Mouse (Mus musculus) ovary, postnatal 36 days (tissue): ENCODE measurements at regions not wholly inside any gene's neighbourhood (a gene's known extent, or its start where the extent isn't known, plus 50 kb on each side); places are given as distances from the start of the nearest gene placed in this dataset.
A peak's percentile ranks its signal among the peaks of the same experiment; 100 is the strongest.

Source experiments
- DNase-seq: peaks from one replicate; pipeline ENCODE4 v3.0.0; 2022; ENCODE audit warnings: low spot score, mixed read lengths

DNA sequence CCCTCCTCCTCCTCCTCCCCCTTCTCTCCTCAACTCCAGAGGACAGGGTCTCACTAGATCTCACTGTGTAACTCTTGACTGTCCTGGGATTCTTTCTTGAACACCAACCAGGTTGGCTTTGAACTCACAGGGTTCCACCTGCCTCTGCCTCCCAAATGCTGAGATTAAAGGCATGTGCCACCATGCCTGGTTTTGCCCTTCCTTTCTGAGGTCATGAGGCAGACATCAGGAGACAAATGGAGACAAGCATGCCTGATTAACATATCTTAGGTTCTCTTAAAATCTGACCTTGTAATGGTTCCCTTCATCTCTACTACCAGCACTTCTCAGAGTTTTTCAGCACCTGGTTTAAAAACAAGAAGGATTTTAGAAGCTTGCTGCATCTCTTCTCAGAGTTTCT, 143.5 kb downstream of the Gm10260 start:
- DNase-seq = no peak

DNA sequence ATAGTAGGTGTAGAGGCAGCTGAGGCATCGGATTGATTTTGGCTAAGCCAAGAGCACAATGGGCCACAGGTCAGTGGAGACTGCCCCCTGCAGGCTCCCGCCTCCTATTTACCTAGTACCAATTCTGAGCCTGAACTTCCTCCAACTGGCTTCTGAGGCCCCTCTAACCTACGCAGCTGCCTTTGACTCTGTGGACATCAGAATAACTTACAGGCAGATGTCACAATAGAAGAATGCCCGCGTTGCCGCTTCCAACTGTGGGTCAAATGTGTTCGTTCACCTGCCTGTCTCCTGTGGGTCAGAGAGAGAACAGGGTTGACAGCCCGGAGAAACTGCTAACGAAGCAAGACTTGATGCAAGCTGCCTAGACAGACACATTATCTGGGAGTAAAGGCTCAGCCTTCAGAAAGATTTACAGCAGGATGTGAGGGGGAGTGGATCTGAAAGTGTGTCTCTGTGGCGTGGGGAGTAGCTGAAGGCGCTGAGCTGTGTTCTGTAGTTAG, 153.2 kb downstream of the Gm10260 start:
- DNase-seq = peak; percentile 59

- no peak for DNase-seq
These were observed 156.0 kb downstream of the Gm10260 start for GRCm38 (mm10) chr13:97604451-97604850.

DNA sequence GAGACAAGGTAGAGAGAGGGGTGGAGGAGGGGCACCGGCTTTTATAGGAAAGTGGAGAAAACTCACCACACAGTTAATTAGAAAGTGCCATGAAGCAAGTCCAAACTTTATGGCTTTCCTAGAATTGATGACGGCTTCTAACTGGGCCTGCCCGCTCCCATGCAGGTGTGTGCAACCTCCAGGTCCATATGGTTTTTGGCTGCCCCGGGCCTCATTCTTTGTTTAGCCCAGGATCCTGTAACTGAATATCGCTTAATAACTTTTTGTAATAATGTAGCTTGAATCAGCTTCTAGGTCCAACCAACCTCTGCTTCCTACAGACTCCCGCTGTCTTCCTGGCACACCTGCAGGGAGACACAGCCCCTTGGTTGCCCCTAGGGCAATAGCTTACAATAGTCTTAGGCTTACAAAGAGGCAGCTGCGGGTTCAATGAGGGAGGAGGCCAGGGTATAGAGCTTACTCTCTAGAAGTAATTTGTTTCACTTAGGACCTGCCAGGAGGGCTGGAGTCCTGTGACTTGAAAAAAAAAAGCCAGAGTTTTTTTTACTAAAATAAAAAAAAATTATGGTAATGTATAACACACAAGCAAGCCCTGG, 159.2 kb downstream of the Gm10260 start:
- DNase-seq = no peak

DNA sequence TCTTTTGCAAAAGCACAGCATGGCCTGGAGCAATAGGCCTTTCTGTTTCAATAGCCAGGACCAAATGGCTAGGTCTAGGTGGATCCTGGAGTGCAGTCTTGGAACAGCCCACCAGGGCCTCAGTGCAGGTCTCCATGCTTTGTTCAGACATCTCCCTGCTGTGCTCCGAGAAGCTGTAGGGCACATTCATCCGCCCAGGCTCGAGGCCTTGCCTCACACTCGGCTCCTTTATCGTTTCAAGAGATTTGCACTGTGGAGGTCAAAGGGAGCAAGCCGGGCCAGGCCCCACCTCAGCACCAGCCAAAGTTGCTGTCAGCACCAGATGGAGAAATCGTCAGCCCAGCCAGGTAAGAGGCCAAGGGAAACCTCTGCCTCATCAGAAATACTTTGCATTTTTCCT, 160.3 kb downstream of the Gm10260 start:
- no peak for DNase-seq

GRCm38 (mm10) chr13:97598507-97599431, 161.7 kb downstream of the Gm10260 start:
- DNase-seq = no peak

DNA sequence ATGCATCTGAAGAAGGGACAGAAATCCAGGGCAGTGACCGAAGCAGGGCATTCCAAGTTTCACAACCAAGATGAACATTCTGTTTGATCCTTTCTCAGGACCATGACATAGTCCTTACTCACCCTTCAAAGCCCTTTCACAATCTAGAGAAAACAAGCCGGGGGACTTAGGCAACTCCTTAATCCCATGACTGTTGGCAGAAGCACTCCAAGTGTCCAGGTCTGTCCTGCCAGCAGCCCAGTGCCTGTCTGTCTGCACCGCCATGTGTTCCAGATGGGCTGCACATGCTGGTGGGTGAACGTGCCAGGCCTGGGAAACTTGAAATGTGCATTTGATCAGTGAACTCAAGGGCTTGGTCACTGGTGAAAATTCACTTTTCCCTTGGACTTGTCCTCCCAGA, 165.6 kb downstream of the Gm10260 start:
- no peak for DNase-seq

DNA sequence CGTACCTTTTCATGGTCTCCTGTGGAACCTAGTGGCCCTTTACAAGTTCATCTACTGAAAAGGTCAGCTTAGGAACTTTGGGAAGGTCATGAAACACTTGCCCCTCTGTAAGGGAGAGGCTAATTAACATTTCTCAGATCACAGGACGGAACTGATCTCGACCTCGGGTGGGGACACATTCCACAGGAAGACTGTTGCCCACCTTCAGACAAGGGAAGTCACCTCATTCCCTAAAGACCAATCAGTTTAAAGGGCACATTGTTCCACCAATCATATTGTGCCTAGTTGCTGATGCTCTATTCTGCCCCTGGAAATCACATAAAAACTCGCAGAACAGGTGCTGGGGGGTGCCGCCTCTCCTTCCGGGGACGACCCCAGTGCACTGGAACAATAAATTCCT, 170.8 kb downstream of the Gm10260 start:
- DNase-seq = no peak

- no peak for DNase-seq
These were observed 172.3 kb downstream of the Gm10260 start for GRCm38 (mm10) chr13:97588085-97588484.

DNA sequence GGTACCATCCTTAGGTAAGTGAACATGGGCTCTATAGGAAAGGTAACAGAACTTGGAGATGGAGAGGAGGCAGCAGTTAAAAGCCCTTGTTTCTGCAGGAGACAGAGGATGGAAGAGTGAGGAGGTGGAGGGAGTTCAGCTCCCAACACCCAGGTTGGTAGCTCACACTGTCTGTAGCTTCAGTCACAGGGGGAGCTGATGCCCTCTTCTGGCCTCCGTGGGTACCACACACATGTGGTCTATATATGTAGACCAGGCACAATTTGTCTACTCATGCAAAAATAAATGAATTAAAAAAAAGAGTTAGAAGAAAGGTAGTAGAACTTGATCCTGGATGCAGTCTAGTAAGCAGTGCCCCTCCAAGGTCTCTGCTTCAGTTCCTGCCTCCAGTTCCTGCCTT, 173.3 kb downstream of the Gm10260 start:
- DNase-seq = no peak

- DNase-seq = no peak
These were observed 176.4 kb downstream of the Gm10260 start for GRCm38 (mm10) chr13:97584045-97584444.

DNA sequence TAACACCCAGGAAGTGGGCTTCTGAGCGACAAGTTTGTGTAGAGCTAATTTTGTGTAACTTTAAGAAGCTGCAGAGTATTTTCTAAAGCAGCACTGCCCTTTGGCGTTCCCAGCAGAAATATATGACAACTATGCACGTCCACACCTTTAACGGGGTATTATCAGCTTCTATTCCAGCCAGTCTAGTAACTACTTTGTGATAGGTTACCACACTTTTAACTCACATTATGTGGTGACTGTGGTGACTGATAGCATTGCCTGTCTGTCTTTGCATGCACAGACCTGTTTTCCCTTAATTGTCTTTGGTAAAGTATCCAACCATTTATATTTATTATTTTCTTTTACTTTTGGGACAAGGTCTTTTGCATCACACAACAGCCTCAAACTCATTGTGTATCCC, 179.1 kb downstream of the Gm10260 start:
- no peak for DNase-seq

- no peak for DNase-seq
These were observed 180.1 kb downstream of the Gm10260 start for GRCm38 (mm10) chr13:97580241-97580874.

DNA sequence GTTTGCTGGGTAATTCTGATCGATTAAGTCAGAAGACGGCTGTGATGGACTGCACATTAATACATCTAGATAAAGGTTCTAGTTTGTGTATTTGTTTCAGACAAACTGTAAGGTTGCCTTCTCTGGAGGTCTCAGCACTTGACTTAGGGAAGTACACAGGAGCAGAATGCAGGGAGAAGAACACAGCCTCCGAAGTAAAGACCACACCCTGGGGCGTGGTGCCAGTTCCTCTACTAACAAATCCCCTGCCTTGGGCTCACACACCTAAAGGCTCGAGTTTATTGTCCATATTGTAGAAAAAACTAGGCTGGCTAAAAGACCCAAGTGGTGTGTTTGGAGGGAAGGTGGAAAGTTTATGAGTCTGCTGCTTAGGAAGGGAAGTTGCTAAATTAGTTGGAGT, 181.8 kb downstream of the Gm10260 start:
- no peak for DNase-seq

DNA sequence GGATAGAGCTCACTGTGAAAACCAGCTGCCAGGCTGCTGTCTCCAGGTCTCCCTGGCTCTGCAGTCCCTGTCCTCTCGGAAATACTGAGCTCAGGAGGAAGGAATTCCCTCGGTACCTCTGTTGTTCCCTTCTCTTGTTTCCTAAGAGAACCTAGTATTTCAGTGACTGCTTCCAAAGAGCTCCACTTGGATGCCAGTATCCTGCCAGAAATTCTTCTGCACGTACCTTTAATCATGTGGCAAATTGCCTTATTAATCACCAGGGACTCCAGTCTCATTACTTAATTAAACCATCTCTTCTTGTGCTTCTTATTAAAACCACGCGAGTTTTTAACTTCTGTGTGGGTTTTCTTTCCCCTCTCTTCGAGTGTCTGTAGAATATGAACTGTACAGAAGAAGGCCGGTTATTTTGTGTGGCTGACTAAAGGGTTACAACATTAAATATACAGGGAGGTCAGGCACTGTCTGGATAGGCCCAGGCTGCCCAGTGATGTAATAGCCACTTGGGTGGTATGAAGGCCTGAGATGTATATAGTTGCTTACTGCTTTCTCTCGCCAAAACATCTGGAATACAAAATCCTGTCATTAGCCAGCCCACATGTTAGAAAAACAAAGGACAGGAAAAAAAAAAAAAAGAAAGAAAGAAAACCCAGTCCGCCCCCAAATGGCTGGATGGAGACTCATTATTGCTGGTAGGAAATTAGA, 183.2 kb downstream of the Gm10260 start:
- no peak for DNase-seq

- no peak for DNase-seq
These were observed 186.8 kb downstream of the Gm10260 start for GRCm38 (mm10) chr13:97573601-97574000.

- no peak for DNase-seq
These were observed 188.1 kb downstream of the Gm10260 start for GRCm38 (mm10) chr13:97572352-97572751.

DNA sequence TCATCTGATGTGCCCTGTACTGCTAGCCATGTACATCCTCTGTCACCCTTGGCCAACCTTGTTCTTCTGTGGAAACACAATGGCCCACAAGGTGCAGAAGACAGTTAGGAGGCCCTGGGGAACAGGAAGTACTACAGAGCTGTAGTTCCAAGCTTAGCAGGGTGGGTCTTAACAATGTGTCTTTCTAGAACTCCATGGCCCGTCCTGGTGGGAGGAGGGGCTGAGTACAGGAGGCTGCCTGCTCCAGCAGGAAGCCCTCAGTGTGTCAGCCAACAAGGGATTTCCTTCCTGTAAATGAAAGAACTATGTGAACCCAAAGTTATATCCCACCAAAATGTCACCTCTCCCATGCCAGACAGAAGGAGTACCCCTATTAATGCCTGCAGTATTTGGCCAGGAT, 190.4 kb downstream of the Gm10260 start:
- no peak for DNase-seq

DNA sequence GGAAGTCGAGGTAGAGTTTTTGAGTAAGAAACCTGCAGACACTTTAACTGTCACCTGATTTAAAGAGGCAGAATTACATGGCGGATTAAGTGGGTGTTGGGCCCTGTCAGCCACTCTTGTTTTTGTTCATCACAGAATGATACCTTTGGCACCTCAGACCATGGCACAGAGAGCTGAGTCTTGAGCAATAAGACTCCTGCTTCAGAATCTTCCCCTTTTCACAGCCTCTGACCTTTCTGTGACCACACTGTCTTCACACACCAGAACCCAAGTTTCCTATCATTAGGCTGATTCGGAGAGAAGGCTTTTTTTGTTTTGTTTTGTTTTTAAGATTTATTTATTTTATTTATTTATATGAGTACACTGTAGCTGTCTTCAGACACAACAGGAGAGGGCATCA, 192.8 kb downstream of the Gm10260 start:
- DNase-seq = no peak

DNA sequence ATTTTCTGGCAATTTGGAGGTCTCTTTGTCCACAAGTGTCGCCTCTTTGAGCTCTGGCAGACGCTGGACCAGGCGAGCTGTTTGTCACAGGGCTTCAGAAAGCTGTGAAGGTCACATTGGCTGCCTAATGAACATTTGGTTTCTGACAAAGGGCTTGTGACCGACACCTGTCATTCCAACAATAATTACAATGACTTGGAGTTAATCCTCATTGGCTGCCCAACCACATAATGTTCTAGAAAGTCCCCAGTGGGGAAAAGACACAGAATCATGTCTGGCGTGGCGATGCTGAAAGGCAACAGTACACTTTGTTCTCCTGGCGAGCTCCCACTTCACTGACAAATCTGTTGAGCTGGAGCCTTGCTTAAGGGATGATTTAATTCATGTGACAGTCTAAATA, 194.4 kb downstream of the Gm10260 start:
- DNase-seq = no peak

DNA sequence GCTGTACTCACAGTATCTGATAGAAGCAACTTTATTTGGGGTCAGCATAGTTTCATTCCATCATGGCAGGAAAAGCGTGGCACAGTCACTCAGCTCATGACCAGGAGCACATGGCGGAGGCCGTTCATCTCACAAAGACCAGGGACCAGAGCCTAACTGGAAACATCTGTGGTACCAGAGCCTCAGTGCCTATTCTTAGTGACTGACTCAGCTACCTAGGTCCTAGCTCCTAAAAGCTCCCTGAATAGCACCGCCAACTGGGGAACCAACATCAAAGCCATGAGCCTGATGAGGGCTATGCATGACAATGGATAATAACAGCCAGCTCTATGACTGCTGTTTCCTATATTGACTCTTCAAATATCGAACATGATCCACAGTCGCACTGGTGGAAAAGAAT, 198.2 kb downstream of the Gm10260 start:
- no peak for DNase-seq

DNA sequence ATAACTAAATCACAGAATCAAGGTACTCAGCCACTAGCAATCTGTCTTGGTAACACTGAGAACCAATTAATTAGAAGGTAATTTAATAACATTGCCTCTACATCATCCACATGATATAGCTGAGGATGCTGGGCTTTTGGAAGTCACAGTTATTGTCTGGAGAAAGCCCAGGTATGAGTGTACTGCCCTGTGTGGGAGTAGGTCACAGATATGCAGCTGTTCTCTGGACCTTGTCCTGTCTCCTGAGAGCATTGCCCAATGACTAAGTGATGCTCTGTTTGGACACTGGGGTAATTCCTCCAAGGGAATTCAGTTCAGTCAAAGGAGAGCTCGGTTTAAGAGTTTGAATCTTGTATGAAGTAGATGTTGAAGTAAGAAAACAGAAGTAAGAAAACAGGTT, 199.6 kb downstream of the Gm10260 start:
- no peak for DNase-seq
